Mouse (Mus musculus) stomach, postnatal 0 days (tissue): ENCODE measurements around the gene Gm12830.

Experiments
- CTCF ChIP-seq: IDR thresholded peaks from 2 replicates; pipeline ENCODE4 v1.5.1; 2016; ENCODE audit warnings: antibody characterized with exemption, low read depth, mild to moderate bottlenecking, moderate library complexity
- EP300 ChIP-seq: optimal IDR thresholded peaks from 2 replicates; pipeline ENCODE3; 2016; ENCODE audit warnings: antibody characterized with exemption

DNA sequence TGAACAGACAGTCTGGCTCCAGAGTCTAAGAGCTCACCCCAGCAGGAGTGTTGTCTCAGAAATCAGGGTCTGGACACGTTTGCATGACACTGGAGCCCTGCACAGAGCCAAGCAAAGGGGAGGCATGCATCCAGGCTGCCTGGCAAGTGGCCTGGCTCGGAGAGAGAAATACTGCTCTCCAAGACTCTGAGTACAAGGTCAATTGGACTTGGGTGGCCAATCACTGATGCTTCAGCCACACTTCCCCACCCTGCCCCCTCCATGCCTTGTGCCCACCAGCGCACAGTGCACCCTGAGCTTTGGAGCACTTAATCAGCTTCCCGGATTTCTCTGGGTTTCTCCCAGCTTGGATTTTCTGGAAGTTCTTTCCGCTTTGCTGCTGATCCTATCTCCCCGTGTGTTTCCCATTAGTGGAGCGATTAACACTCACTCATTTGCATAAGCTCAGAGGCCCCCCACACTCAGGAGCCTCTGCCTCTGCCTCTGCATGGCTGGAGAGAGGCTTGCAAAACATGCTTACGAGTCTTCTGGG, 55.0 kb downstream of the Gm12830 start:
- TF ChIP-seq CTCF, result no peak
- TF ChIP-seq EP300, result no peak
